Mouse (Mus musculus) ES-Bruce4 (cell line): ENCODE measurements around the gene Vps37b.

Source experiments
- CTCF ChIP-seq: IDR thresholded peaks from one replicate; pipeline ENCODE4 v1.8.1; 2011; ENCODE audit warnings: low read depth, low read length
- EP300 ChIP-seq: IDR thresholded peaks from 2 replicates; pipeline ENCODE4 v1.6.1; 2011; ENCODE audit warnings: low read depth, low read length; ENCODE audit not compliant: insufficient read depth
- POLR2A ChIP-seq: IDR thresholded peaks from one replicate; pipeline ENCODE4 v1.8.1; 2011; ENCODE audit warnings: low read length; ENCODE audit not compliant: insufficient read depth

DNA sequence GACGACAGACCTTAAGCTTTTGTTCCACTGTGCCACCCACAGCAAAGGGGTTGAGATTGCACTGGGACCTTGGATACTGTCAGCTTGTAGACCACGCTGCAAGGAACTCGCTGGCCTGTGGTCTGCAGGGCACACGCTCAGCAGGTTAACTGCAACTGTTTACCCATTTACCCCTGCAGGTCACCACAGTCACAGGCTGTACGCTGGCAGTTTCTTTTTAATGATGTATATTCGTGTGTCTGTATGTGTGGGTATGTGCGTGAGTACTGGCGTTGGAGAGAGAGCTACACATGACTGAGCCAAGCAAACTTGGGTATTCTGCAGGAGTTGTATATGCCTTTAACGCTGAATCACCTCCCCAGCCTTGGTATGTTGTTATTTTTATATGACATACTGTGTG, 13.4 kb downstream of the Vps37b start:
- TF ChIP-seq EP300 (no peak), CTCF (no peak), POLR2A (no peak)
